ENCODE assay signal across 10 mouse cellular contexts in the genomic region with DNA sequence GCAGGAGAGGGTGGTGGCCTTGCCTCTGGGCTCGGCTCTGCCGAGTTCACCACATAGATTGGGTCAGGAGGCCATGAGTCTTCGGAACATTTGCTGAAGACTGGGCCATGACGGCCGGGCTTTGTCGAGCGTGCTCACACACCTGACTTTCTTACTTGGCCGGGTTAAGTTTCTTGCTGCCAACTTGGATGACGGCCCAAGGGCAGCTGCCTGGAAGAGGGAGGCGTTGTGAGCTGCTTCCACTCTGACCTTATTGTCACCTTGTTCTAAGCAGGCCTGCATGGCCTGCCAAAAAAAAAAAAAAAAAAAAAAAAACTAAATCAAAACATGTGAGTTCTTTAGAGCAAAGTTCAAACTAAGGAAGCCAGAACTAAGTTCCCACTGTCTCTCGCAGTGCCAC.
DNase-seq lines count a peak whose midpoint lies in the region; ATAC-seq and TF ChIP-seq lines count a peak whose summit lies in the region.
"Had no signal": no experiment of that assay in that cellular context is flagged by ENCODE, and none has a peak within 500 bp of the region (broad histone marks: within the 10 kb centered on the region; RNA-seq: fewer than 3 reads in every experiment).

No protein-coding gene starts in this region.

- ATAC-seq in cerebellum, adult (ENCODE audit: insufficient number of reproducible peaks, low FRiP score, low TSS enrichment): no peak
- peak; percentile 87 for ATAC-seq in heart, embryonic 16.5 days (replicated peaks; ENCODE audit: extremely low read depth, insufficient read depth, low FRiP score)
- ATAC-seq in limb, embryonic 15.5 days (ENCODE audit: insufficient number of reproducible peaks, low FRiP score, low TSS enrichment, low read depth): no peak
- ATAC-seq in activated CD4-positive, CD25-positive, alpha-beta regulatory T cell, adult 4 months: no peak

- no peak overlapping the region for H3K9ac ChIP-seq in heart, embryonic 16.5 days (ENCODE audit: low read length)
- no peak overlapping the region for H3K9ac ChIP-seq in limb, embryonic 15.5 days
- H3K9ac ChIP-seq: embryonic facial prominence, embryonic 12.5 days had no signal

- 39% methylated on average over 11 of the region's 11 CpGs for WGBS in cerebellum, adult 2 months
- 40% methylated on average over 11 of the region's 11 CpGs for WGBS in heart, embryonic 16.5 days
- 35% methylated on average over 11 of the region's 11 CpGs for WGBS in limb, embryonic 15.5 days

- H3K27ac ChIP-seq in cerebellum, adult 2 months (ENCODE audit: insufficient read depth, low read length): no peak overlapping the region
- peak overlapping the region; percentile 84 for H3K27ac ChIP-seq in heart, embryonic 16.5 days (ENCODE audit: low read length)
- 0 out of 2 replicates have a peak overlapping the region, but pooled peaks have one; percentile 9 for H3K27ac ChIP-seq in limb, embryonic 15.5 days
- H3K27ac ChIP-seq: embryonic facial prominence, embryonic 12.5 days had no signal

- TF ChIP-seq POLR2A in cerebellum, adult 2 months (IDR thresholded peaks at IDR 0.05; ENCODE audit: borderline replicate concordance, insufficient read depth, low read length): no peak

- H3K4me3 ChIP-seq in cerebellum, adult 2 months (replicated peaks; ENCODE audit: insufficient read depth, low read depth, low read length): no peak overlapping the region
- no peak overlapping the region for H3K4me3 ChIP-seq in heart, embryonic 16.5 days (ENCODE audit: low read length)
- H3K4me3 ChIP-seq in limb, embryonic 15.5 days: no peak overlapping the region
- H3K4me3 ChIP-seq: embryonic facial prominence, embryonic 12.5 days had no signal

- H3K4me2 ChIP-seq in heart, embryonic 16.5 days (ENCODE audit: low read depth, low read length): no peak overlapping the region
- no peak overlapping the region for H3K4me2 ChIP-seq in limb, embryonic 15.5 days
- H3K4me2 ChIP-seq: embryonic facial prominence, embryonic 12.5 days had no signal

- no peaks in the 10 kb centered on the region for H3K27me3 ChIP-seq in cerebellum, adult 2 months (ENCODE audit: control insufficient read depth, insufficient read depth, low read length)
- no peaks in the 10 kb centered on the region for H3K27me3 ChIP-seq in heart, embryonic 16.5 days (ENCODE audit: control insufficient read depth, insufficient read depth, low read length)
- H3K27me3 ChIP-seq in limb, embryonic 15.5 days: no peaks in the 10 kb centered on the region
- H3K27me3 ChIP-seq: embryonic facial prominence, embryonic 12.5 days had no signal

- H3K36me3 ChIP-seq in heart, embryonic 16.5 days (ENCODE audit: control insufficient read depth, insufficient read depth): no peaks in the 10 kb centered on the region
- H3K36me3 ChIP-seq in limb, embryonic 15.5 days: no peaks in the 10 kb centered on the region
- H3K36me3 ChIP-seq: embryonic facial prominence, embryonic 12.5 days had no signal

- no peaks in the 10 kb centered on the region for H3K9me3 ChIP-seq in heart, embryonic 16.5 days (replicated peaks; ENCODE audit: control insufficient read depth, low read length)
- H3K9me3 ChIP-seq in limb, embryonic 15.5 days: no peaks in the 10 kb centered on the region
- H3K9me3 ChIP-seq: embryonic facial prominence, embryonic 12.5 days had no signal

- no peak for TF ChIP-seq CTCF in cerebellum, adult 2 months (IDR thresholded peaks at IDR 0.05; ENCODE audit: borderline replicate concordance, insufficient read depth, low read depth, low read length)

- H3K4me1 ChIP-seq in cerebellum, adult 2 months (ENCODE audit: control insufficient read depth, insufficient read depth, low read length): no peaks in the 10 kb centered on the region; the same call in 1 of the 2 replicates
- H3K4me1 ChIP-seq in heart, embryonic 16.5 days (ENCODE audit: control insufficient read depth, insufficient read depth, low read length): peaks cover 20% of the 10 kb centered on the region
- H3K4me1 ChIP-seq in limb, embryonic 15.5 days: peaks cover 21% of the 10 kb centered on the region

- peak; percentile 16 to 25 for DNase-seq in cerebellum, adult 2 months
- DNase-seq in adrenal gland, adult 18-20 months (ENCODE audit: low spot score in 2 of 2): peak; percentile 46 to 53
- no peak for DNase-seq in layer of hippocampus, adult 11-12 months (ENCODE audit: low spot score)
- DNase-seq in right cerebral cortex, adult 2 months (ENCODE audit: low spot score in 2 of 2): no peak
- DNase-seq: right cerebral cortex, postnatal 14 days had no signal

Comparison
In these comparisons a context has a peak if more than half of its experiments do, and no peak if none do; other contexts are left out.
1. DNase-seq: peak in cerebellum, adult 2 months (2 of 2) and adrenal gland, adult 18-20 months (2 of 2); none in layer of hippocampus, adult 11-12 months (single experiment) and right cerebral cortex, adult 2 months (0 of 2).